Mouse (Mus musculus) neural tube, embryonic 15.5 days (tissue): ENCODE measurements around the gene Fcrlb. TPM values are rescaled to one million over a fixed set of nuclear protein-coding genes. Genes with fewer than 3 reads are reported as not detected.

Experiments
- ATAC-seq: fragments of 200-750 bp; cut with Nextera tagmentation; 2 replicates; pipeline ENCODE4 v1.8.0; 2017; ENCODE audit warnings: mild to moderate bottlenecking, moderate TSS enrichment, moderate library complexity; ENCODE audit not compliant: low FRiP score
- H3K27ac ChIP-seq: fragments of 300-500 bp; sonication (generic); replicated peaks from 2 replicates; pipeline ENCODE4 v1.5.1; 2015; ENCODE audit warnings: mild to moderate bottlenecking, inconsistent platforms
- H3K27me3 ChIP-seq: fragments of 300-500 bp; sonication (generic); replicated peaks from 2 replicates; pipeline ENCODE4 v1.6.1; 2015; ENCODE audit warnings: inconsistent platforms
- H3K36me3 ChIP-seq: fragments of 300-500 bp; sonication (generic); 2 replicates; pipeline ENCODE4 v1.6.1; 2015; ENCODE audit warnings: inconsistent platforms
- H3K4me1 ChIP-seq: fragments of 300-500 bp; sonication (generic); 2 replicates; pipeline ENCODE4 v1.6.1; 2015; ENCODE audit warnings: inconsistent platforms
- H3K4me2 ChIP-seq: fragments of 300-500 bp; sonication (generic); 2 replicates; pipeline ENCODE4 v1.6.1; 2015; ENCODE audit warnings: inconsistent platforms, mild to moderate bottlenecking, moderate library complexity
- H3K4me3 ChIP-seq: fragments of 300-500 bp; sonication (generic); replicated peaks from 2 replicates; pipeline ENCODE4 v1.5.1; 2015; ENCODE audit warnings: mild to moderate bottlenecking, inconsistent platforms
- H3K9ac ChIP-seq: fragments of 300-500 bp; sonication (generic); replicated peaks from 2 replicates; pipeline ENCODE4 v1.6.1; 2015; ENCODE audit warnings: mild to moderate bottlenecking, inconsistent platforms
- H3K9me3 ChIP-seq: fragments of 300-500 bp; sonication (generic); replicated peaks from 2 replicates; pipeline ENCODE4 v1.6.1; 2016; ENCODE audit warnings: inconsistent platforms
- WGBS: fragments of 180-500 bp; shearing (Covaris S2); methylation state at CpG from one replicate; pipeline ENCODE4 v1.1.7; 2015; ENCODE audit warnings: mixed read lengths; 5-methylcytosine and 5-hydroxymethylcytosine counted together
- polyA plus RNA-seq: library from polyadenylated mRNA; unstranded; fragments of >200 nt; fragmentation: Nextera tagmentation; extraction: Ambion mirVana; gene quantifications from 2 replicates; pipeline ENCODE4 v1.2.1, GENCODE M21; 2015

The Fcrlb gene
- polyA plus RNA-seq, 1 experiment from 2014 or later = 1.1 TPM

DNA sequence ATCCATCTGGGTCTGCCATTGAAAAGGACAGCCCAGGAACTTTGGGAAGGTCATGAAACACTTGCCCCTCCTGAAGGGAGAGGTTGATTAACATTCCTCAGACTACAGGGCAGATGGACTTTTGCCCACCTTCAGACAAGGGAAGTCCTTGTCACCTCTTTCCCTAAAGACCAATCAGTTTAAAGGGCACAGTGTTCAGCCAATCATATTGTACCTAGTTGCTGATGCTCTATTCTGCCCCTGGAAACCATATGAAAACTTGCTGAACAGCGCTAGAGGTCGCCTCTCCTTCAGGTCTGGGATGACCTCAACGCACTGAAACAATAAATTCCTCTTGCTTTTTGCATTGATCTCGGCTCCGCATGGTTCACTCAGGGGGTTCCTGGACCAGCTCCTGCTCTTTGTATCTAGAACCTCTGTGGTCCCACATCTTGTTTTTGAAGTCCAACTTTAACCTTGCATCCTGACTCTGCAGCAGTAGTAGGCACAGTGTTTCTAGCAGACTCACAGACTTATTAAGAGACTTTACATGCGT is 20.7 kb upstream of the Fcrlb start:
- H3K27ac ChIP-seq = no peak overlapping the region
- H3K4me1 ChIP-seq = no peaks in the 10 kb centered on the region
- no peak overlapping the region for H3K4me2 ChIP-seq
- no peaks in the 10 kb centered on the region for H3K9me3 ChIP-seq
- H3K9ac ChIP-seq = no peak overlapping the region
- H3K4me3 ChIP-seq = no peak overlapping the region
- ATAC-seq = no peak
- H3K36me3 ChIP-seq = no peaks in the 10 kb centered on the region
- 73% methylated on average over 6 of the region's 6 CpGs for WGBS
- H3K27me3 ChIP-seq = no peaks in the 10 kb centered on the region

DNA sequence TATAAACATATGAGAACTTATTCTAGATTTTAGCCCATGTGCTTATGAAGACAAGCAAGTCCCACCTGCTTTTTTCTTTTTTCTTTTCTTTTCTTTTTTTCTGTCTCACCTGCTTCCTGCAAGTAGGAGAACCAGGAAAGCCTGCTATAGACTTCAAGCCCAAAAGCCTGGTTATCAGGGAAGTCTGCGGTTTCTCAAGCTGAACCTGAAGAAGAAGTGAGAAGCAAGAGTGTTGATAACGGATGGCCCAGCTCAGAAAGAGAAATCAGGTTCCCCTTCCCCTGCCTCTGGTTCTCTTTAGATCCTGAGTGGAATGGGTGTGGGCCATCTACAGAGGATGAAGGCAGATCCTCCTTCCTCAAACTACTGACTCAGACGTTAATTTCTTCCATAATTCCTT is 19.3 kb upstream of the Fcrlb start:
- no peak for ATAC-seq
- Histone ChIP-seq H3K4me2 (no peak overlapping the region), H3K27me3 (no peaks in the 10 kb centered on the region), H3K9me3 (no peaks in the 10 kb centered on the region), H3K4me3 (no peak overlapping the region), H3K36me3 (no peaks in the 10 kb centered on the region), H3K9ac (no peak overlapping the region), H3K4me1 (no peaks in the 10 kb centered on the region), H3K27ac (no peak overlapping the region)
- 95% methylated on average over 3 of the region's 3 CpGs for WGBS

GRCm38 (mm10) chr1:170929245-170929644 is 16.5 kb upstream of the Fcrlb start:
- Histone ChIP-seq H3K9me3 (no peaks in the 10 kb centered on the region), H3K4me2 (no peak overlapping the region), H3K36me3 (no peaks in the 10 kb centered on the region), H3K4me3 (no peak overlapping the region), H3K27ac (no peak overlapping the region), H3K27me3 (no peaks in the 10 kb centered on the region), H3K9ac (no peak overlapping the region), H3K4me1 (no peaks in the 10 kb centered on the region)
- no peak for ATAC-seq
- 94% methylated on average over 4 of the region's 4 CpGs for WGBS

- H3K4me2 ChIP-seq = no peak overlapping the region
- 63% methylated on average over 2 of the region's 2 CpGs for WGBS
- H3K9ac ChIP-seq = no peak overlapping the region
- no peaks in the 10 kb centered on the region for H3K9me3 ChIP-seq
- H3K4me1 ChIP-seq = no peaks in the 10 kb centered on the region
- H3K4me3 ChIP-seq = no peak overlapping the region
- no peak for ATAC-seq
- H3K27me3 ChIP-seq = no peaks in the 10 kb centered on the region
- no peaks in the 10 kb centered on the region for H3K36me3 ChIP-seq
- H3K27ac ChIP-seq = no peak overlapping the region
Measured at GRCm38 (mm10) chr1:170928467-170928866, 15.7 kb upstream of the Fcrlb start.

DNA sequence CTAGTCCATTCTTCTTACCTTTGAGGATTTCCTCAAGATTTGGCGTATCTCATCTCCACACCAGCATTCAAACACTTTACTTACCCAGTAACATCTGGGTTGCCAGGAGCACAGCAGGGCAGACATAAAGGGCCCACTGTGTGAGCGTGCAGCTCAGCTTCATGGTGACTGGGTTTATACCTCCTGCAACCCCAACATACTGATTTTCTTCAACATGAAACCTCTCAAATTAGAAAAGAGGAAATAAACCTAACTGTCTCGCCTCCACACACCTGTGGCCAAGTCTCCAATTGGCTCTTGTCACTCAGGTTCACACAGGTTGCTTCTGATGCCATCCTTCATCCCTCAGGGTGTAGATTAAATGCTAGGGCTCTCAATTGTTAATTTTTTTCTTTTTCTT is 14.6 kb upstream of the Fcrlb start, which contains the start of gene Fcrla:
TSS of gene Fcrla (minus strand) at position 206 of the 400 bp plus-strand sequence.
- Histone ChIP-seq H3K36me3 (no peaks in the 10 kb centered on the region), H3K4me3 (no peak within 1 kb of the TSS), H3K9ac (no peak within 1 kb of the TSS), H3K27ac (no peak within 1 kb of the TSS), H3K4me1 (no peaks in the 10 kb centered on the region), H3K27me3 (no peaks in the 10 kb centered on the region), H3K4me2 (no peak within 1 kb of the TSS), H3K9me3 (no peaks in the 10 kb centered on the region)
- ATAC-seq = no peak
- WGBS = 81% methylated on average over 3 of the region's 3 CpGs

GRCm38 (mm10) chr1:170926941-170927340 is 14.2 kb upstream of the Fcrlb start:
- WGBS = 74% methylated on average over 6 of the region's 6 CpGs
- no peak for ATAC-seq
- H3K4me2 ChIP-seq = no peak overlapping the region

DNA sequence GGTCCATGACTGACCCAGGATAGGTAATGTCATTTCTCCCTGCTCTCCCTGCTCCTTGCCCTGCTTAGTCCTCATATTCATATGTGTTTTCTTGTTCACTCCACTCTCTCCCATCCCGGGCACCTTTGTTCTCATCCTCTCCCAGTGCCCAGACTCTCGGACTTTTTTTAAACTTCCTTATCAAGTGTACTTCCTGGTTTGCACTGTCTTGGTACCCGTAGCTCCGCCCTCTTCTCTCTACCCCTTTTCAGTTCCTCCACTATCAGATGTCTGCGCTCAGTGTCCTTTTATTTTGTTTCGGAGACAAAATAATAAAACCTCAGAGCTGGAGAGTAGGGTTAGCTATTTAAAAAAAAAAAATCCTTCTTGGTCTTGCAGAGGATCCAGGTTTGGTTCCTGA is 11.7 kb upstream of the Fcrlb start:
- H3K9ac ChIP-seq = no peak overlapping the region
- no peak overlapping the region for H3K4me3 ChIP-seq
- H3K27ac ChIP-seq = no peak overlapping the region
- H3K36me3 ChIP-seq = no peaks in the 10 kb centered on the region
- ATAC-seq = no peak
- no peak overlapping the region for H3K4me2 ChIP-seq
- 87% methylated on average over 6 of the region's 6 CpGs for WGBS
- H3K9me3 ChIP-seq = no peaks in the 10 kb centered on the region
- no peaks in the 10 kb centered on the region for H3K4me1 ChIP-seq
- H3K27me3 ChIP-seq = no peaks in the 10 kb centered on the region

More at GRCm38 (mm10) chr1:170926941-170927340, 14.2 kb upstream of the Fcrlb start:
- H3K4me3 ChIP-seq = no peak overlapping the region
- H3K9ac ChIP-seq = no peak overlapping the region
- no peak overlapping the region for H3K27ac ChIP-seq
- H3K27me3 ChIP-seq = no peaks in the 10 kb centered on the region
- H3K4me1 ChIP-seq = no peaks in the 10 kb centered on the region
- no peaks in the 10 kb centered on the region for H3K36me3 ChIP-seq
- no peaks in the 10 kb centered on the region for H3K9me3 ChIP-seq

- H3K36me3 ChIP-seq = no peaks in the 10 kb centered on the region
- no peak overlapping the region for H3K9ac ChIP-seq
- 95% methylated on average over 8 of the region's 8 CpGs for WGBS
- H3K4me1 ChIP-seq = no peaks in the 10 kb centered on the region
- no peak overlapping the region for H3K27ac ChIP-seq
- no peak for ATAC-seq
- no peak overlapping the region for H3K4me3 ChIP-seq
- no peak overlapping the region for H3K4me2 ChIP-seq
- H3K9me3 ChIP-seq = no peaks in the 10 kb centered on the region
- H3K27me3 ChIP-seq = no peaks in the 10 kb centered on the region
Measured at GRCm38 (mm10) chr1:170919308-170919707, 6.6 kb upstream of the Fcrlb start.

DNA sequence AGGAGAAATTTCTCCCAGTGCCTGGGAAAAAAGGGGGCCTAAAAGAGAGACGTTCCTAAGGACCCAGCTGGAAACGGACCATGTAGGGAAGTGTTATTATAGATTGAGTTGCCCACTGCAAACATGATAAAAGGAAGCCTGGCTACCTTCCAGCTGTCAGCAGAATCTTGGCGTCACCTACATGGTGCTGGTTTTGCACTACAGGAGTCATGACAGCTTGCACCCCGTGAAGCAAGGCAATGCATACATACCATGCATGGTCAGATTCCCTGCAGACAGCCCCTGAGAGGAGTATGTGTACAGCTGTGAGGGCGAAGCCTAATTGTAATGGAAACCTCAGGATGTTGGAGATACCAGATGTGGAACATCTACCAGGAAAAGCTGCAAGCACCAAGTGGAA is 2.9 kb upstream of the Fcrlb start:
- Histone ChIP-seq H3K9ac (no peak overlapping the region), H3K4me2 (no peak overlapping the region), H3K9me3 (no peaks in the 10 kb centered on the region), H3K36me3 (no peaks in the 10 kb centered on the region), H3K27ac (no peak overlapping the region), H3K27me3 (peaks cover 3% of the 10 kb centered on the region; the same call in 1 of the 2 replicates), H3K4me3 (no peak overlapping the region), H3K4me1 (no peaks in the 10 kb centered on the region)
- ATAC-seq = no peak
- WGBS = 82% methylated on average over 5 of the region's 5 CpGs

DNA sequence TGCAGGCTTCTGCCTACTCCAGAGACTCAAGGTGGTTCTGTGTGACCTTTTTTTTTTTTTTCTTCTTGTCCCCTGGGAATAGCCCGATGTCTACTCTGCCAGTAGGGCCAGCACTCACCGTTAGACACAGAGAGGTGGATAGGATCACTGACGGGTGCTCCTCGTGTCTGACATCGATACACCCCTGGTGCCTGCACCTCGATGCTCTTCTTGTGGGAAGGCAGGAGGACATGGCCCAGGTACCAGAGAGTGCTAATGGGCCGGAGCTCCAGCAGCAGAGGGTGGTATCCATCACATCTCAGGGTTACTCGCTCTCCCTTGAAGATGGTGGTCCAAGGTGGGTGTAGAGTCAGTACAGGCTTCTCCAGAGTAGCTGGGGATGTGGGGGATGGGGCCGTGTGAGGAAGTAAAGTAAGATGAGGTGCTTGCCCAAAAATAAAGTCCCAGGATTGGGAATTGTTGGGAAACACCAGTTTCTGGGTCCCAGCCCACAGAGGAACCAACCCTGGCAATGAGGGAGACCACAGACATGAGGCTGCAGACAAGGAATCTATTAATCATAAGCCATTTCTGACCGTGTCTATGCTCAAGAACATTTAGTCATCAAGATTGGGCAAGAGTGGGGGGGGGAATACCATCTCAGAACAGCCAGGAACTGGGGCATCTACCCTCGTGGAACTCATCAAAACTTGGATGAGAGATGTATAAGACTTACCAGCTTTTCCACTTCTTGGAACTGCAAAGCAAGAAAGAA is 657 bp downstream of the Fcrlb start:
- Histone ChIP-seq H3K9me3 (no peaks in the 10 kb centered on the region), H3K27me3 (peaks cover 31% of the 10 kb centered on the region), H3K4me2 (no peak overlapping the region), H3K27ac (no peak overlapping the region), H3K4me1 (peaks cover 17% of the 10 kb centered on the region), H3K9ac (no peak overlapping the region), H3K4me3 (no peak overlapping the region), H3K36me3 (no peaks in the 10 kb centered on the region)
- no peak for ATAC-seq
- WGBS = 84% methylated on average over 11 of the region's 11 CpGs

- Histone ChIP-seq H3K9ac (peak overlapping the region; percentile 62), H3K36me3 (no peaks in the 10 kb centered on the region), H3K4me2 (peak overlapping the region; percentile 92), H3K9me3 (no peaks in the 10 kb centered on the region), H3K27ac (no peak overlapping the region), H3K27me3 (peaks cover 52% of the 10 kb centered on the region), H3K4me3 (peak overlapping the region; percentile 64), H3K4me1 (peaks cover 17% of the 10 kb centered on the region)
- ATAC-seq = peak; percentile 81
- WGBS = 4% methylated on average over 21 of the region's 21 CpGs
Measured at GRCm38 (mm10) chr1:170908341-170908740, 4.4 kb downstream of the Fcrlb start.

- Histone ChIP-seq H3K27ac (peak overlapping the region; percentile 38; the same call in 1 of the 2 replicates), H3K4me1 (peaks cover 17% of the 10 kb centered on the region), H3K27me3 (peaks cover 56% of the 10 kb centered on the region), H3K4me3 (peak overlapping the region; percentile 64), H3K36me3 (no peaks in the 10 kb centered on the region), H3K9me3 (no peaks in the 10 kb centered on the region), H3K9ac (peak overlapping the region; percentile 62), H3K4me2 (peak overlapping the region; percentile 92)
- peak; percentile 86 for ATAC-seq
- WGBS = under 1% methylated on average over 71 of the region's 71 CpGs
Measured at GRCm38 (mm10) chr1:170907456-170908191, 5.1 kb downstream of the Fcrlb start.
